Mouse (Mus musculus) heart, adult 2 months (tissue): Measurements from ENCODE around the gene Rnf5.

Experiments
- CTCF ChIP-seq: fragments of 200-600 bp; IDR thresholded peaks from 2 replicates; pipeline ENCODE4 v1.8.1; 2022; ENCODE audit warnings: antibody characterized with exemption, mild to moderate bottlenecking, moderate library complexity
- EP300 ChIP-seq: fragments of 200-500 bp; IDR thresholded peaks from 2 replicates; pipeline ENCODE4 v1.6.1; 2011; ENCODE audit warnings: low read depth, low read length, control low read depth; ENCODE audit not compliant: insufficient read depth

DNA sequence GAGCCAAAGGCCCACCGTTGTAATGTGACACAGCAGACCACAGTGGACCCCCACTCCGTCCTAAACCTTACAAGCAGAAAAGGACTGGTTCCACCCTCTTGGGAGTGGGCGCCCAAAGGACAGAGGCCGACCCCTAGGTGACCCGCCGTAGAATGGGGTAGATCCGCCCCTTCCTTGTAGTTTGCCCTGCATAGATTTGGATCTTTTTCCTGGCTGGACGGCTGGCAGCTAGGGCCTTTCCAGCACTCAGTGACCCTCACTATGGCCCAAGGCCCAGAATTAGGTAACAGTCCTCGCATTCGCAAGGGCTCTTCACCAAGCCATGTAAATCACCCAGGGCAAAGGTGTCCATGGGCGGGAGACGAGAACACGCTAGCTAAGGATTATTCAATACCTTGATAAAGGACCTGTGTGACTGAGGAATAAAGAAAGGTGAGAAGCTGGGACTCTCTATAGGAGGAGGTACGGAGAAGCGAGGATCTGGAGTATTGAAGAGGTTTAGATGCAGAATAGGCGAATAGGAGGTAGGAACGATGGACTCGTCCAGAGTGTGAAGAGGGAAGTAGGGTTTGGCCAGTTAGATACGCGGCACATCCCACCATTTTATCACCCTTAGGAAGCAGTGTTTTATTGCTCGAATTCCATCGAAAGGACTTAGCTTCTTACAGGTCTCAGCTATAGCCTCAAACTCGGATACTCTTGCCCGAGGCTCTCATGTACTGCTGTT, 1.2 kb upstream of the Rnf5 start:
- no peak for TF ChIP-seq CTCF
- no peak for TF ChIP-seq EP300
